Mouse (Mus musculus) telencephalon, adult 2 months (tissue): Measurements from ENCODE around the gene Klf12.
"Not testable (repeated sequence)": the region's sequence is repeated elsewhere in the genome, so short reads cannot be mapped to it uniquely, and the experiment has no call there.

Experiments used
- DNase-seq: peaks from one replicate; pipeline ENCODE4 v3.0.0-alpha.2; 2011; ENCODE audit warnings: low read depth, low spot score

Gene Klf12

GRCm38 (mm10) chr14:99885128-99885527 is 399.4 kb downstream of the Klf12 start:
- no peak for DNase-seq

GRCm38 (mm10) chr14:99876791-99877578 is 407.5 kb downstream of the Klf12 start:
- DNase-seq, result no peak

- DNase-seq, result no peak
Observed at GRCm38 (mm10) chr14:99873725-99874124, 410.8 kb downstream of the Klf12 start.

- DNase-seq, result no peak
Observed at GRCm38 (mm10) chr14:99856158-99857011, 428.1 kb downstream of the Klf12 start.

GRCm38 (mm10) chr14:99854467-99854807 is 430.0 kb downstream of the Klf12 start:
- not testable (repeated sequence) for DNase-seq

GRCm38 (mm10) chr14:99853769-99854466 is 430.6 kb downstream of the Klf12 start:
- DNase-seq, result not testable (repeated sequence)

- DNase-seq, result no peak
Observed at GRCm38 (mm10) chr14:99850350-99850749, 434.1 kb downstream of the Klf12 start.

- no peak for DNase-seq
Observed at GRCm38 (mm10) chr14:99847502-99847901, 437.0 kb downstream of the Klf12 start.

GRCm38 (mm10) chr14:99826713-99827112 is 457.8 kb downstream of the Klf12 start:
- no peak for DNase-seq
